Mouse (Mus musculus) thymus, postnatal 36 days (tissue): ENCODE data around the gene Klhl42.

ENCODE experiments used
- DNase-seq, 2 experiments: peaks; one replicate each; pipeline ENCODE4 v3.0.0; 2022; ENCODE audit warnings: mixed read lengths in 2 of 2

The Klhl42 gene

DNA sequence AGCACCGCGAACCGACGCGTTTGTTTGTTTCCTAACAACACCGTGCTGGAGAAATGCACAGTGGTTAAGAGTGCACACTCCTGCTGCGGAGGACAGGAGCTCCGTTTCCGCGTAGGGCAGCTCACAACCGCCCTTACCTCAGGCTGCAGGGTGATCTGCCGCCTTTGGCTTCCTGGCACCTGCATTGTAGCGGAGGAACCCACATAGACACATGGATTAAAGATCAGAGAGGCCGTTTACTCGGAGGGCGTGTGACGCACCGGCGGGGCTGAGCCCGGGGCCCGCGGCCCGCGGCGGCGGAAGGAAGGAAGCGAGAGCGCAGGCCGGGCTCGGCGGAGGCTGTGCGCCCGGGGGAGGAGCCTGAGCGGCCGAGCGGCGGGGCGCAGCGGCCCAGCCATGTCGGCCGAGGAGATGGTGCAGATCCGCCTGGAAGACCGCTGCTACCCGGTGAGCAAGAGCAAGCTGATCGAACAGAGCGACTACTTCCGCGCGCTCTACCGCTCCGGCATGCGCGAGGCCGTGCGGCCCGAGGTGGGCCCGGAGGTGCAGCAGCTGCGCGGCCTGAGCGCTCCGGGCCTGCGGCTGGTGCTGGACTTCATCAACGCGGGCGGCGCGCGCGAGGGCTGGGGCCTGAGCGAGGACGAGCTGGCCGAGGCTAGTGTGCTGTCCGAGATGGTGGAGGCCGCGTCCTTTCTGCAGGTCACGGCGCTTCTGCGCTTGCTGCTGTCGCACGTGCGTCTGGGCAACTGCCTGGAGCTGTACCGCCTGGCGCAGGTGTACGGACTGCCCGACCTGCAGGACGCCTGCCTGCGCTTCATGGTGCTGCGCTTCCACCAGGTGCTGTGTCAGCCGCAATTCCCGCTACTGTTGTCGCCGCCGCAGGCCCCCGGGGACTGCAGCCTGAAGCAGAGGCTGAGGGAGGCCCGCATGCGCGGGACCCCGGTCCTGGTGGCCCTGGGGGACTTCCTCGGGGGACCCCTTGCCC, at the start of gene Klhl42:
Klhl42 (plus strand) TSS at position 244 of the 985 bp plus-strand sequence.
- DNase-seq, result peak; percentile 84 to 90

DNA sequence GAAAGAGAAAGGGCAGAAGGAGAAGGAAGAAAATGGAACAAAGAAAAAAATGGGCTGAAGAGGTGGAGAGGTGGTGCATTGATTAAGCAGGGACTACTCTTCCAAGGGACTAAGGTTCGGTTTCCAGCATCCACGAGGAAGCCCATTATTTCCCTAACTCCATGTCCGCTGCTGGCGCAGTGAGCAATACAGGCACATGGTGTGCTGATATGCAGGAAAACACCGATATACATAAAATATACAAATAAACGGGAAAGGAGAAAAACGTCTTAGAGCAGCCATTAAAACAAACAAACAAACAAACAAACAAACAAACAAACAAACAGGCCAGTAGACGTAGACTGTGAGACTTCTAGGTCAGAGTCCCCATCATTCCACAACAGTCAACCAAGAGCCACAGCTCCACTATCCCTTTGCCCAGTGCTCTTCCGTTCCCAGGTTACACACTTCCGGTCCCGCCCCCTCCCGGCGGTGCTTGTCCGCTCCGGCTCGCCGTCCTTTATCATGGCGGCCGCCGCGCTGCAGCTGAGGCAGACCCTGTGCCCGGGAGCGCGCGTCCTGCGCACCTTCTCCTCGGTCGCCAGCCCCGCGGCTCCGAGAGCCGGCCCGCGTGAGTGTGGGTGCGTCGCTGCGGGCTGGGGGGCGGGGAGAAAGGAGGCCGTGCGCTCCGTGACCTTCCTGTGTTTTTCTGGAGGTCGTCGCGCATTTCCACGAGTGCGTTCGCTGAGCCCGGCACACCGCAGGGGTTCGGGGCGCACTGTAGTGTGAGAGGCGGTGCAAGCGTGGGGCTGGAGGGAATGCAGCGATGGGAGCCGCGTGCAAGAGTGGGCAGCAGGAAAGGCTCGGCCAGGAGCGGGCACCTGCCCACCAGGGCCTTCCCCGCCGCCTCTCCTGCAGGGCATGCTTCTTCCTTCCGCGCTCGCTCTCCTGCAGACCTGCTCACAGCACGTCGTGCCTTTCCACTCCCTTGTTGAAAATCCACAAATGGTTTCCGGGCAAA, 48.6 kb upstream of the Klhl42 start, which contains the start of gene Mrps35:
Mrps35 (plus strand) TSS at position 474 of the 1,000 bp plus-strand sequence.
- peak; percentile 87 for DNase-seq

DNA sequence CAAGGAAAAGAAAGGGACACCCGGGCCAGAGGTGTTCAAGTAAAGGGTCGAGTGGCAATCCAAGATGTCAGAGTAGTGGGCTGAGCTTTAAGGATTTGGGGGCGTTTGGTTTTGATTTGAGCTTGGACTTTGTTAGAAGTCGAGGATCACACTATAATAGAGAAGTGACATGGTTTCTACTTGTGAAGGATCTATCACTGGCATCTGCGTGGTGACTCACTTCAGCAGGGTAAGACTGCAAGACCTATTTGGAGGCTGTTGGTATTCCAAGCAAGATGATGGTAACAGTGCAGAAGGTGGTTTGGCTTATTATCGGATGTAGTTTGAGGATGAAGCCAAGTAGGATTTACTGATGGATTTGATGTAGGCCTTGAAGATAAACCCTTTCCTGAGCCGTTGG, 47.5 kb upstream of the Klhl42 start:
- DNase-seq, result no peak

DNA sequence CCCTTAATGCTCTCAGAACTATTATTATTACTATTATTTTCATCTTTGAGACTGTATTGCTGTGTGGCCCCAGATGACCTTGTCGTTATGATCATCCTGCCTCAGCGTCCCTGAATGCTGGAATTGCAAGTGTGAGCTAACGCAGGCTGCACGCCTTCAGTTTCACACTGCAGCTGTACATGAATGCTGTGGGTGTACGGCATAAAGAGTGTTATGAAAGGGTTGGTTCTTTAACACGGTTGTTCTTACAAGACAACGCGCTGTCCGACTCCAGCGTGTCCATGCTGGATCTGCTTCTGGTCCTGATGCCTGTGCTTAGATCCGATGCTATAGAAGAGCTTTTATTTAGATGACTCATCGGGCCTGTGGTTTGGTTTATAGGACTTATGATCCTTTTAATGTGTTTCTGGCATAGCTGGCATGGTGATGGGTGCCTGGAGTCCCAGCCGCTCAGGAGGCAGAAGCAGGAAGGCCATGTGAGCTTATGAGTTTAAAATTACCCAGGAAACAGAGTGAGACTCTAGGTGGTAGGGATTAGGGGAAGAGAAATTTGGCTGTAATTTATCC, 41.9 kb upstream of the Klhl42 start:
- no peak for DNase-seq

DNA sequence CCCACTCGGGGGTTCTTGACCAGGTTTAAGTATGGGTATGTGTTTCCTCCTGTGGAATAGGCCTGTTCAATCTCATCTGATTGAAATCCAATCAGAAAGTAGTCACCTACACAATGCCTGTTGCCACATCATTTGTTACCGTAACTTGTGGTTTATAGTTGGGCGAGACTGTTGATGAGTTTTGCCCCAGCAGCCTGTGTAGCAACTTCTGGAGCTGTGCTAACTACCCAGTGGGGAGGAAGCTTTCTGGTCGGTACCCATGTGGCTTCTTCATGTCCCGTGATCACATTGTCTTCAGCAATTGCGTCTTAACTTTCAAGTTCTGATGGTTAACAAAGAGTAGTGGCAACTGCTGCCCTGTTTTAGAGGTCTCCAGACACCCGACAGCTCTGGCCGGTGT, 39.5 kb upstream of the Klhl42 start:
- no peak for DNase-seq

DNA sequence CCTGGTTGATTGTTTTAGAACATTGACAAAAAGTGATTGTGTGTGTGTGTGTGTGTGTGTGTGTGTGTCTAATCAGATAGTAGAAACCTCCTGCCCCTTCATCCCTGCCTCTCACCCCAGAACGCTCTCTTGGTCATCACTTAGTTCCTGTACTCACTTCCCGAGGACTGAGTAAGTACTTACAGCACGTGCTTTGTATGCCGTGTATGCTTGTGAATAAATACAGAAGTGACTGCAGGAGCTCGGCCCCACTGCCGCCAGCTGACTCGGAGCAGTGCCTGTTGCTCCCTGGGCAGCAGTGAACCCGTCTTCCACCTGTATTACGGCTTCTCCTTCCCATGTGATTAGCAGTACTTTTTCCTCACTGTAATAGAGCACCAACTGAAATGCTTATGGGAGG, 38.7 kb upstream of the Klhl42 start:
- DNase-seq, result no peak

DNA sequence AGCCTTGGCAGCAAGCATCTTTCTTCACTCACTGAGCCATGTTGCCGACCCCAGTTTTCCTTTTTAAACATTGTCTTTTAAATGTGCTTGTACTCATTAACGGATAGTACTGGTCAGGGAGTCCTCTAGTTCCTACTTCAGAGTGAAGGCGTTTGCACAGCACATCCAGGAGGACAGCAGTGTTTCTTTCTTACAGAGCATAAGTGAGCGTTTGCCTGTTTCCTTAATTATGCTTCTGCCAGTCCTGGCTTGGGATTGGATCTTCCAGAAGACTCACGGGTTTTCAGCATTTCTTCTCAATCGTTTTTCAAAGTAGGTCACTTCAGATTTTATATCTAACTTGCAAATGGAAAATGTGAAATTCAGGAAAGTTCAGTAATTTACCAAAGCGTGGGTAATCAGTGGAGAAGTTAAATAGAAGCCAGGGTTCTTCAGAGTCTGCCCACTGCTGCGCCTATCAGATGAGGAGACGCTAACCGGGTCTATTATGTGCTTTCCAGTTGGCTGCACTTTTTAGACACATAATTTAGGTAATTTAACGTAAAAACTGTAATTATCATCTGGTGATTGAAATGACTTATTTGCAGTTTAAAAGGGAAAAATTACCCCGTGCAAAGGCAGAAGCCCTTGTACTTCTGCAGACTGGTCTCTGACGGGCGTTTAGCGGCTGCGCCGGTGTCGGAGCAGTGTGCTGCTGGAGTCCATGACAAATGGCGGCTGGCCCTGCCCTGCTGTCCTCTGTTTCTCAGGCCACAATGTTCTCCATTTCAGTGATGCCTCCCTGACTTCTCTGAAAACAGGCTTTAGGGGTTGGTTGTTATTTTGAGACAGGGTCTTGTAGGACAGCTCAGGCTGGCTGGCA, 37.2 kb upstream of the Klhl42 start:
- DNase-seq, result no peak

DNA sequence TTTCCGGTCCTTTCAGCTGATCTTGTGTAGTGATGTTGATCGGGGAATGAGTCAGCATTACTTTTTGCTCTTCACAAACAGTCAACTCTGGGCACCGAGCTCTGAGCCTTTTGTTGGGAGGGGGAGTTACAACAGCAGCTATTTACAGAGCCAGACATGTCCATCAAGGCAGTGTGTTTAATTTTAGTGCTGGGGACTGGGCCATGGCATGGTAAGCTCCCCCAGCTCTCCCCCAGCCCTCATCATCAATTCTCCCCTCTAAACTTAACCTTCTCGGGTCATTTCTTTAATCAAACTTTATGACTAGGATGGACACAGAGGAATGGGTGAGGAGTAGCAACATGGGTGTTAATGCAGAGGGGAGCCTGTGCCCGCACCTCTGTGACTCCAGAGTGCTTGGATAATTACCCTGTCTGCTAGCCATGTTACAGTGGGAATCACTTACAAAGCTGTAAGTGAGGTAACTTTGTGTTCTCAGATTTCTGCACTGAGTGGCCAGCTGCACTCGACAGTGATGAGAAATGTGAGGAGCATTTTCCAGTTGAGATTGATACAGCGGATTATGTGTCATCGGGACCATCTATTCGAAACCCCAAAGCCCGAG, 35.7 kb upstream of the Klhl42 start:
- DNase-seq, result no peak

DNA sequence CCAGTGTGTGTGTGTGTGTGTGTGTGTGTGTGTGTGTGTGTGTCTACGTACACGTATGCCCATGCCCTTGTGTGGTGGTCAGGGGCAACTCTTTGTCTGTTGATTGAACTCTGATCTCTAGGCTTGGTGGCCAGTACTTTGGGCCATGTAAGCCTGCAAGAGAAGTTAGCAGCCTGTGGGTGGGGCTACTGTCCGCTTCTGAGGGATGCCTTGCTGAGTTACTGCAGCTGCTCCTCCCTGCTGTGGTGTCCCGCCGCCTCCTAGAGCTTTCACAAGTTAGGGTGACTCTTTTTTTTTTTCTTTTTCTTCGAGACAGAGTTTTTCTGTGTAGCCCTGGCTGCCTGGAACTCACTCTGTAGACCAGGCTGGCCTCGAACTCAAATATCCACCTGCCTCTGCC, 31.9 kb upstream of the Klhl42 start:
- no peak for DNase-seq

DNA sequence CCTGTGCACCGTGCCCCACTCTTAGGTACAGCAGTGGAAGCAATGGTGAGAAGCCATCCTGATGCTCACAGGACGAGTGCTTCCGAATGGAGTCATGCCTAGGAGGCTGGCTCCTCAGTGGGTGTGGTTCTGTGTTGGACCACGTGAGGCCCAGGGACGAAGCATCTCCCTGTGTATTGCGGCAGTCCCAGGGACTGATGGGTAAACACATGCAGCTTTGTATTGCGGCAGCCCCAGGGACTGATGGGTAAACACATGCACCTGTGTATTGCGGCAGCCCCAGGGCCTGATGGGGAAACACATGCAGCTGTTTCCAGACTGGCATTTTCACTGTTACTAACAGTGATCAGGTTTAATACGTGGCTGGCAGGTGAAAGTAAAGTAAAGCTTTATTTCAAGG, 29.5 kb upstream of the Klhl42 start:
- no peak for DNase-seq

DNA sequence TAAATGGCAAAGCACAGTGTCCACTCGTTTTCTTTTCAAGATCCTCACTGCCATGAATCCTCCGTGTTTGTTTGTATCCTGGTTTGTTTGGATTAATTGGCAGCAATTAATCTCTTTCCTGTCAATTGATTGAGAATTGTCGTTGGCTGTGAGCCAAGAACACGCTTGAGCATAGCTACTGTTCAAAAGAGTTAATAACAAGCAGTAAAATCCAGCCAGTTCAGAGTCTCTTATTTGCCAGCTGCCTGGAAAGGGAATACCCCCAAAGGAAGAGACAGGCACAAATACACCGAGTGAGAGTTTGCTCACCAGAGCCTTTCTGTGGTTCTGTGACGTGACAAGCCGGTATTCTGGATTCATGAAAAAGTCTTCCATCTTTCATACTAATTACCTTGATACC, 29.1 kb upstream of the Klhl42 start:
- DNase-seq, result no peak

DNA sequence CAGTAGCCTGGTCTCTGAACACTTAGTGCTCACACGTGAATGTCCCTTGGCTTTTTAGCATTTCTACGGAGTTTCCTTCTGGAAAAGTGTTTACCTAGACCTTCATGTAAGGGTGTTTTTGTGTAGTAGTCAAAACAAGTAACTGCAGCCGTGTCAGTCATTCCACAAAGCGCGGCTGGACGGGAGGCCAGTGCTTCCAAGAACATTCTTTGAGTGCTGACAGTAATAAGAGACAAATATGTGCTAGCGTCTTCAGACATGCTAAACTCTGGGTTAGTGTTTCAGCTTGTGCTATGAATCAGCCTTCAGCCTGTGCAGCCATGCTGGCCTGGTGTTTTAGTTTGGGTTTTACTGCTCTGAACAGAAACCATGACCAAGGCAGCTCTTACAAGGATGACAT, 28.5 kb upstream of the Klhl42 start:
- no peak for DNase-seq

DNA sequence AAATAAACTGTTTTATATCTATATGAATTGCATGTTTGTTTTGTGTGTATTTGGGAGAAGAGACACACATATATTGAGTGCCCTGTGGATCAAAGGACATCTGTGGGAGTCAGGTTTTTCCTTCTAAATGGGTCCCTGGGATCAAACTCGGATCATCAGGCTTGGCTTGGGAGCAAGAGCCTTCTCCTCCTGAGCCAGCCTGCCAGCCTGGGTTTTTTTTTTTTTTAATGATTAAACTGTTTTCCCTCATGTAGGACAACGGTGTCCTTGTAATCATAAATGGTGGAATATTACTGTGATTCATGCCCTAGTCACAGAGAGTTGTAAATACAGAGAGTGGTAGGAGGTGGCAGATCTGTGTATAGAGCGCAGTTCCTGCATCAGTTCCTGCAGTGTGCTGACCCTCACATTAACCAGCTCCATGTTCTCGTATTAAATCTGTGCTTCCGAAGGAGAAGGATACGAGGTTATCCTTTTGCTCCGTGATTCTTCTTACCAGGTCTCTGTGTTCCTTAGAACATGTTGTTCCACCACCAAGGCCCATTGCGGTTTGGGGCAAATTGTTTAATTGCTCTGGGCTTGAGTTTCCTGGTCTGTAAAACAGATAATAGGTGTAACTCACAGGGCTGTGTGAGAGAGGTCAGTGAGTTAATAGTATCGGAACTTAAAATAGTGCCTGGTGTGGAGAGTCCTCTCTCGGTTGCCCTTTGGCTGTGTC, 26.8 kb upstream of the Klhl42 start:
- no peak for DNase-seq

DNA sequence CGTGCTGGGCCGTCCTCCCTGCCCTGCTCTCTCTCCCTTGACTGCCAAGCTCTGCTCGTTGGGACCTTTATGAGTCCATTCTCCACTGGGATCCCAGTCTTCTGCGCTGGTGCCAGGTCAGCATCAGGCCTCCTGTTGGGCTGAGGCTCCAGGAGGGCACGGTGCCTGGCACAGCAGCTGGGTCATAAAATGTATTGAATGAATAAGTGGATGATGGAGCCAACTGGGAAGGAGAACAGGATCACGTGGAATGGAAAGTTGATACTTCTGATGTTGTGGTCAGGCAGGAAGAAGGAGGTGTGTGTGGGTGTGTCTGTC, 26.3 kb upstream of the Klhl42 start:
- no peak for DNase-seq

DNA sequence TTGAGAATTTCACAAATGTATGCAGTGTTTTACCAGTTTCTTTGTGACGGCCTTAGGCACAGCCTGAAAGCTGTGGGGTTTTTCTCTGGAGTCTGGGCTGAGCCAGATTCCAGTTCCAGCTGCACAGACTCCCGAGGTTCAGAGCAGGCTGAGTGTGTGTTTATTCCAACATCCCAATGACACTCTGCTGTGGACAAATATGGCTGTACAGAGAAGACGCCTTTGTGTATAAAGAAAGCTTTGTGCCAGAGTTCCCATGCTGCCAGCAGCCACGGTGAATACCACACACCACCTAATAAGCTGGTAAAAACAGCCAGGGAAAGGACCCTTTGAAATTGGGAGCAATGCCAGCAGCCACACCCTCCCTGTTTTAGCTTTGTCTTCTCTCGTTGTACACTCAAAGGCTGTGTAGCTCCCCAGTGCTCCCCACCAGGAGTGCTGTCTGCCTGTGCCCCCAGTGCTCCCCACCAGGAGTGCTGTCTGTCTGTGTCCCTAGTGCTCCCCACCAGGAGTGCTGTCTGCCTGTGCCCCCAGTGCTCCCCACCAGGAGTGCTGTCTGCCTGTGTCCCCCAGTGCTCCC, 15.3 kb upstream of the Klhl42 start:
- no peak for DNase-seq

DNA sequence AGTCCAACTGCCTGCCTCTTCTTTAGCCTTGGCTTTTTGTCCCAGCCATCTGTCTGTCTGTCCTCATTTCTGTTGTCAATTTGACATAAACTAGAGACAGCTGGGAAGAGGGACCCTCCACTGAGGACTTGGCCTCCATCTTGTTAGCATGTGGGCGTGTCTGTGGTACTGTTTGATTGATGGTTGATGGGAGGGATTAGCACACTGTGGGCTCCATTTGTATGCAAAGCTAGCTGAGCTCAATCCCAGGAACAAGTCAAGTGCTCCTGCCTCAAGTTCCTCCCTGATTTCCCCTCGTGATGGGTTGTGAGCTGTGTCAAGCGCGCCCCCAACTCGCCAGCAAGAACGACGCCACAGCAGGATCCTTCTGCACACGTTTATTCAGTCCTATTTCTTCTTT, 14.3 kb upstream of the Klhl42 start:
- no peak for DNase-seq

DNA sequence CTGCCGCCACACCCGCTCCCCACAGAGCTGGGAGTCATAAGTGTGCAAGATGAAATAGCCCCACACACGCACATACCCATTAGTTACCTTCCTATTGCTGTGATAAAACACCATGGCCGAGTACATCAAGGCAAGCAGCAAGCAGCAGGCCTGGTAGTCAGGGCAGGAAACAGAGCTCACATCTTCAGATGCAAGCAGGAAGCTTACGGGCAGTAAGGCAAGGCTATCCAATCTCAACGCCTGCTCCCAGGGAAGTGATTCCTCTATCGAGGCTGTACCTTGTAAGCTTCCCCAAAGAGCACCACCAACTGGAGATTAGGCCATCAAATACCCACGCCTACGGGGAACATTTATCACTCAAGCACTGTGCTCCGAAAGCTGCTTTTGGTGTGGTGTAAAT, 11.3 kb upstream of the Klhl42 start:
- no peak for DNase-seq

DNA sequence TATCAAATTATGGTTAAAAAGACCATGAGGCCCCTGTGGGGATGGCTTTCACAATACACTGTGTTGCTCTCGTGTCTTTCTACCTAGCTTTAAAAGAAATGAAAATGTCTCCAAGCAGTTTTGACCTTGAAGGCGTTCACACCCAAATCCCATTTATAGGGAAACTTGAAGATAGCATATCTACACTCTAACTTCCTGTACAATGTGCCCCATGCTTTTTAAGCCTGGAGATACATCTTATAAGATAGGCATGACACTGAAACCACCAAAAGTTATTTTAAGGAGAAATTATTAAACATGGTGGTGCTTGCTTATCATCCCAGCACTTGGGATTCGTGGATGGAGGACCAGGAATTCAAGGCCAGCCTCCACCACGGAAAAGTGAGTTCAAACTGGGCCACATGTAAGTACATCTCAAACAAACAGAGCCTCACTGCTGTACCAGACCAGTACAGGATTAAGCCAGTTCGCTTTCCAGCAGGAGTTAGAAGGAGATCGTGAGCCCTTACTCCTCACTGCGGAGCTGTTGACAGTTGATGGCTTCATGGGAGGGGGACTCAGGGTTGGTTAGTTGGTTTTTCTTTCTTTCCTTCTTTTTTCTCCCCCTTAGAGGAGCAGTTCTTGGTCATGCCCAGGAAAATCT, 5.7 kb upstream of the Klhl42 start:
- DNase-seq, result no peak

DNA sequence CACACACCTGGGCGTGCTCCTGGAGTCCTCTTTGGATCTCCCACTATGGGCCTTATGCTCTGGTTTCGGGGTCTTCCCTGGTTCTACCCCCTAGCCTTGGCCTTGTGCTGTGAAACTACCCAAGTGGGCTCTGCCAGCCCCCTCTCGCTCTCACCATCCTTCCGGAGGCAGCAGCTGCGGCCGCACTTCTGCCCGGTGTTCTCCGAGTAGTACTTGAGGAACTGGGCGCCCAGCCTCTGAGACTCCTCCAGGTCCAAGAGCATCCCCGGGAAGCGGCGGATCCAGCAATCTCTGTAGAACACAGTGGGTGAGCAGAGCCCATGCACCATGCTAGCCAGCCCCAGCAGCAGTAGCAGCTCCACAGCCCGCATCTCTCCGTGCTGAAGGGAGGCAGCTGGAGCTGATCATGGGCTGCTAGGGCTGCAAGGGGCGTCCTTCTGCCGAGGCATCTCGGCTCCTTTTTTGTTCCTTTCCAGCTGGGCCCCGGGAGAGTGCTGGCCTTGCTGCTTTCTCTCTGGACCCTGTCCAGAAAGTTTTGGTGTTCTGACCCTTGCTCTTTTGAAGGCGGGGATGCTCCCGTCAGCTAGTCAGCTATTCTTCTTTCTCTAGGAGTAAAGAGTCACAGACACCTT, 4.5 kb upstream of the Klhl42 start, which contains the start of gene Mansc4:
Mansc4 (minus strand) TSS at position 439 of the 632 bp plus-strand sequence.
- peak; percentile 12 to 28 for DNase-seq

DNA sequence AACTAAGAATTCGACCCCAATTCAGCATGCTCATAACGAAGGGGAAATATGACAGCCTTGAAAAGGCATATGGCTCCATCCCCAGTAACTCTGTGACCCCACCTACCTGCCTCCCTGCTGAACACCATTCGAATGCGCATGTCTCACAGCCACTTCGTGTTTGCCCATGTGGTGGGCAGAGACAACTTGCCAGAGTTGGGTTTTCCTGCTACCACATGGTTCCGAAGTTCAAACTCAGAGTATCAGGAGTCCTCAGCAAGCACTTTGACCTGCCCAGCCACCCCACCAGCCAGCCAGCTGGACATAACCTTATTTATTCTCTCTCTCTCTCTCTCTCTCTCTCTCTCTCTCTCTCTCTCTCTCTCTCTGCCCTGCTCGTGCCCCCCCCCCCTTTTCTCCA, 3.4 kb upstream of the Klhl42 start:
- no peak for DNase-seq
